Mouse (Mus musculus): ENCODE data around the gene D430042O09Rik. TPM values are rescaled to one million over a fixed set of nuclear protein-coding genes. Genes with fewer than 3 reads are reported as not detected.

D430042O09Rik gene
- polyA plus RNA-seq, 1 experiment from 2014 or later: 10.3 TPM

DNA sequence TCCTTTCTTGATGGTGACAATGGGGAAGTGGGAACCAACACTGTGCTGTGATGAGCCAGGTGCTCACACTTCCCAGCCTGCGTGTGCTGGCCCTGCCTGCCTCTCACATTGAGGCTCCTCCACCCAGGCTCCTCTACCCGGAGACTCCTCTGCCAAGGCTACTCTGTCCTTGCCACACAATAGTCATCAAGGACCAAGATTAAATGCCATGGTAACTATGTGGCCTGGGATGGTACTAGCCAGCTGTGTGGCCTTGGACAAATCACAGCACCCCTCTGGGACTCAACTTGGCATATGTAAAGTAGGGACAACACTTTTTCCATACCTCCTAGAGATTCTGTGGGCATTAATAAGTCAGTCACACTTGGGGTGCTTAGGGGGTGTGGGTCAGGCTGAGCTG lies 192.2 kb downstream of the D430042O09Rik start:
- 63% methylated on average over 2 of the region's 2 CpGs for WGBS

DNA sequence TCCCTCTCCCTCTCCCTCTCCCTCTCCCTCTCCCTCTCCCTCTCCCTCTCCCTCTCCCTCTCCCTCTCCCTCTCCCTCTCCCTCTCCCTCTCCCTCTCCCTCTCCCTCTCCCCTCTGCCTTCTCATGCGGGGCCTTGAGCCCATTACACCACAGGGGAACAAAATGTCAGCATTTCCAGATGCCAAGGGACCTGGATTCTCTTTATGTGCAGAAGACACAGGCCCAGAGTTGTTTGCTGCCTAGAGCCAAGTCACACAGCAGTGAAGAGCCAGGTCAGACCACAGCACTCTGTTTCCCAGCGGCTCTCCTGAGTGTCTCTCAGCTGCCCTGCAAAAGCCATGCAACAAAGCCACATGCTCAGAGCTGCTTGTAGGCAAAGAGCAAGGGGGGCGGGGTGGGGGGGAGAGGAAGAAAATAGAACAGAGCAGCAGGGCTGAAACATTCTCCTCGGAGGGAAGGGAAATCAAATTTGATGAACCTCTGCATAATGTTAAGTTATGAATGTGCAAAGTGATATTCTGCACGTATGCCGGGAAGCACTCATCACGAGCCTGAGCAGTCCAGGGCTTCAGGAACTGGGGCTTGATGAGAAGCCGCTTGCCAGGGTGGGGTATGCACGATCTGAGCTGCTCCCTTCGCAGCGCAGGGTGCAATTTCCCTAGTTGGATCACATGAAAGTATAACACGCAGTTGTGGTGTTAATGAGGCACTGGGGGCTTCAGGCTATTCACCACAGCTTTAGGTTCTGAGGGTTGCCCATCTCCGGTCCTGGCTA lies 192.9 kb downstream of the D430042O09Rik start:
- Histone ChIP-seq H3K4me1 (replicated peaks) (peaks cover 29% of the 10 kb centered on the region), H3K36me3 (no peaks in the 10 kb centered on the region), H3K9me3 (replicated peaks) (0 out of 2 replicates have a peak, but pooled peaks cover 6% of the 10 kb centered on the region), H3K9ac (no peak overlapping the region), H3K27ac (ENCODE audit: poor library complexity, severe bottlenecking) (no peak overlapping the region), H3K4me3 (no peak overlapping the region), H3K4me2 (no peak overlapping the region), H3K27me3 (replicated peaks) (no peaks in the 10 kb centered on the region)
- ATAC-seq (ENCODE audit: insufficient number of reproducible peaks, low FRiP score): no peak
- 55% methylated on average over 13 of the region's 13 CpGs for WGBS

More for the DNA sequence above, 192.2 kb downstream of the D430042O09Rik start:
- H3K27ac ChIP-seq (ENCODE audit: poor library complexity, severe bottlenecking): no peak overlapping the region
- H3K4me1 ChIP-seq (replicated peaks): peaks cover 29% of the 10 kb centered on the region
- ATAC-seq (ENCODE audit: insufficient number of reproducible peaks, low FRiP score): no peak
- no peak overlapping the region for H3K4me3 ChIP-seq
- H3K9me3 ChIP-seq (replicated peaks): 0 out of 2 replicates have a peak, but pooled peaks cover 6% of the 10 kb centered on the region
- no peaks in the 10 kb centered on the region for H3K36me3 ChIP-seq
- no peaks in the 10 kb centered on the region for H3K27me3 ChIP-seq (replicated peaks)
- no peak overlapping the region for H3K4me2 ChIP-seq
- H3K9ac ChIP-seq: no peak overlapping the region

DNA sequence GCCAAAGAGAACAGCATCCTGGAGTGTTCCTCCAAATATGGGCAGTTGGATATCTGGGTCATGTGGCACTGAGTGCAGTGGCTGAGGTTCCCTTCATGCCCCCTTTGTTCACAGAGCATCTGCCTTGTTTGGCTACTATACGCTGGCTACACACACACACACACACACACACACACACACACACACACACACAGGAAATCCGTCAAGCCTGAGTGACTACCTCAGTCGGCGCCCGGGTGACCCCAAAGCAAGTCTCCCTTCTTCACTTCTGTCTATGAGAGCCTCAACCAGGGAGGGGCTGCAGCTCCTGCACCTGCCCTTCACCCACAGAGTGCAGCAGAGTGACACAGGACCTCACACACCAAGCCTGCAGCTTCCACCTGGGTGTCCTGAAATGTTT lies 213.1 kb downstream of the D430042O09Rik start:
- no peak for ATAC-seq (ENCODE audit: insufficient number of reproducible peaks, low FRiP score)
- H3K27me3 ChIP-seq (replicated peaks): no peaks in the 10 kb centered on the region
- 73% methylated on average over 5 of the region's 5 CpGs for whole genome bisulfite sequencing

DNA sequence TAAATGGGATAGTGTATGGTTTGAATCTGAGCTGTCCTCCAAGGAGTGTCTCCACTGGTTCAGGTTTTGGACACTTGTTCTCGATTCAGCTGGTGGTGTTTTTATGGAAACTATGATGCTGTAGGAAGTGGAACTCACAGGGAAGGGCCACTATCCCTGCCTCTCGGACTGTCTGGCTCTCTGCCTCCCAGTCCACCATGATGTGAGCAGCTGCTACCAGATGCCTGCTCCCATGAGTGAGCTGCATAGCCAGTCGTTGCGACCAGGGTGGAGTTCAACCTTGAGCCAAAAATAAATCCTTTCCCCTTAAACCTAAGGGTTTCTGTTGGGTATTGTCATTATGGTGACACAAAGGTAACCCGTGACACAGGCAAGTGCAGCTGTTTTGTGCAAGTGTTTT lies 216.4 kb downstream of the D430042O09Rik start:
- H3K36me3 ChIP-seq: no peaks in the 10 kb centered on the region
- peaks cover 23% of the 10 kb centered on the region for H3K4me1 ChIP-seq (replicated peaks)
- no peak overlapping the region for H3K4me3 ChIP-seq
- 66% methylated on average over 5 of the region's 5 CpGs for WGBS
- H3K27ac ChIP-seq (ENCODE audit: poor library complexity, severe bottlenecking): no peak overlapping the region
- no peaks in the 10 kb centered on the region for H3K27me3 ChIP-seq (replicated peaks)
- no peak overlapping the region for H3K4me2 ChIP-seq
- no peak overlapping the region for H3K9ac ChIP-seq
- no peaks in the 10 kb centered on the region for H3K9me3 ChIP-seq (replicated peaks)
- ATAC-seq (ENCODE audit: insufficient number of reproducible peaks, low FRiP score): no peak

More for the DNA sequence above, 213.1 kb downstream of the D430042O09Rik start:
- Histone ChIP-seq H3K9ac (no peak overlapping the region), H3K36me3 (no peaks in the 10 kb centered on the region), H3K27ac (ENCODE audit: poor library complexity, severe bottlenecking) (no peak overlapping the region), H3K9me3 (replicated peaks) (no peaks in the 10 kb centered on the region; the same call in 1 of the 2 replicates), H3K4me3 (no peak overlapping the region), H3K4me2 (no peak overlapping the region), H3K4me1 (replicated peaks) (peaks cover 23% of the 10 kb centered on the region)

Other genes starting within 250 kb of the D430042O09Rik start
- gene Nsmce1, start 216.3 kb upstream of the D430042O09Rik start, polyA plus RNA-seq (2016; fragmentation: Nextera tagmentation; extraction: Ambion mirVana): 97.1 and 98.8 TPM in 2 replicates
- 3.5 and 3.8 TPM in 2 replicates for gene Il4ra, start 155.8 kb upstream of the D430042O09Rik start, polyA plus RNA-seq (2016; fragmentation: Nextera tagmentation; extraction: Ambion mirVana)
- gene Il21r, start 104.5 kb upstream of the D430042O09Rik start, polyA plus RNA-seq (2016; fragmentation: Nextera tagmentation; extraction: Ambion mirVana): 0.18 and 0.23 TPM in 2 replicates
- 43.7 TPM in 2 replicates for gene Gtf3c1, start 108 bp upstream of the D430042O09Rik start, polyA plus RNA-seq (2016; fragmentation: Nextera tagmentation; extraction: Ambion mirVana)

All from heart, embryonic 12.5 days (tissue).